Mouse (Mus musculus): ENCODE data around the gene Zfp708.
"Not testable (repeated sequence)": the region's sequence is repeated elsewhere in the genome, so short reads cannot be mapped to it uniquely, and the experiment has no call there.

GRCm38 (mm10) chr13:67116163-67116562 is 18.4 kb upstream of the Zfp708 start, which contains the start of gene Rslcan18:
- not testable (repeated sequence) for TF ChIP-seq EP300 (optimal IDR thresholded peaks at IDR 0.05); CTCF (IDR thresholded peaks at IDR 0.05; ENCODE audit: low read depth)

All from stomach, postnatal 0 days (tissue).